Mouse (Mus musculus) spleen, postnatal 0 days (tissue): ENCODE results near the gene Ak5. TPM values are rescaled to one million over a fixed set of nuclear protein-coding genes. Genes with fewer than 3 reads are reported as not detected.

Source experiments
- polyA plus RNA-seq: library from polyadenylated mRNA; unstranded; fragments of >200 nt; fragmentation: Nextera tagmentation; extraction: Ambion mirVana; gene quantifications from 2 replicates; pipeline ENCODE4 v1.2.1, GENCODE M21; 2015

Gene Ak5
- 0.65 and 0.67 TPM in 2 replicates for polyA plus RNA-seq

GRCm38 (mm10) chr3:152668239-152668638 is at the start of gene Ak5:
TSS of gene Ak5 (minus strand) at chr3:152668360.

GRCm38 (mm10) chr3:152713991-152714902 is 46.1 kb upstream of the Ak5 start, which contains the start of gene Pigk:
TSS of gene Pigk (plus strand) at chr3:152714100.

Other genes with a start within 250 kb of the Ak5 start
- 27.4 and 30.5 TPM in 2 replicates for gene Pigk, start 45.7 kb upstream of the Ak5 start, polyA plus RNA-seq